17 mouse cellular contexts compared by ENCODE assay signal in genomic region chr17:87361132-87361531, GRCm38 (mm10).
DNase-seq lines count a peak whose midpoint lies in the region; ATAC-seq and TF ChIP-seq lines count a peak whose summit lies in the region.
"Had no signal": no experiment of that assay in that cellular context is flagged by ENCODE, and none has a peak within 500 bp of the region (broad histone marks: within the 10 kb centered on the region; RNA-seq: fewer than 3 reads in every experiment).

No protein-coding gene starts in this region.

- no peak overlapping the region for H3K4me2 ChIP-seq in hindbrain, embryonic 14.5 days (replicated peaks)
- H3K4me2 ChIP-seq in forebrain, postnatal 0 days (ENCODE audit: low read depth) = no peak overlapping the region
- no peak overlapping the region for H3K4me2 ChIP-seq in stomach, postnatal 0 days (replicated peaks; ENCODE audit: low read depth)
- H3K4me2 ChIP-seq: heart, embryonic 13.5 days; liver, embryonic 12.5 days; midbrain, embryonic 12.5 days; neural tube, embryonic 13.5 days had no signal

- ATAC-seq in hindbrain, embryonic 14.5 days (ENCODE audit: low FRiP score) = no peak; the same call in 1 of the 2 replicates
- ATAC-seq in forebrain, postnatal 0 days = peak; percentile 48
- no peak for ATAC-seq in stomach, postnatal 0 days (ENCODE audit: low FRiP score, low TSS enrichment)
- ATAC-seq: CD4-positive, CD25-positive, alpha-beta regulatory T cell, adult 4 months; intestine, embryonic 16.5 days; liver, embryonic 12.5 days had no signal

- H3K36me3 ChIP-seq in hindbrain, embryonic 10.5 days = no peaks in the 10 kb centered on the region
- no peaks in the 10 kb centered on the region for H3K36me3 ChIP-seq in hindbrain, embryonic 14.5 days (replicated peaks; ENCODE audit: control insufficient read depth, insufficient read depth)
- peaks cover 4% of the 10 kb centered on the region for H3K36me3 ChIP-seq in thymus, adult 2 months (ENCODE audit: control insufficient read depth, insufficient read depth, low read length)
- H3K36me3 ChIP-seq in forebrain, postnatal 0 days (ENCODE audit: insufficient read depth) = no peaks in the 10 kb centered on the region
- 0 out of 2 replicates have a peak, but pooled peaks cover 2% of the 10 kb centered on the region for H3K36me3 ChIP-seq in stomach, postnatal 0 days (ENCODE audit: control insufficient read depth, insufficient read depth, low read length)
- H3K36me3 ChIP-seq: heart, embryonic 13.5 days; midbrain, embryonic 12.5 days; neural tube, embryonic 13.5 days had no signal

- DNase-seq in hindbrain, embryonic 10.5 days (ENCODE audit: low spot score) = no peak
- DNase-seq in hindbrain, embryonic 14.5 days (ENCODE audit: low spot score) = no peak
- DNase-seq in thymus, adult 2 months = peak; percentile 30
- no peak for DNase-seq in thymus, postnatal 0 days (ENCODE audit: low spot score)
- DNase-seq in forebrain, postnatal 0 days = peak; percentile 33
- no peak for DNase-seq in heart, postnatal 10 days
- no peak for DNase-seq in stomach, postnatal 0 days (ENCODE audit: low spot score)
- no peak for DNase-seq in ovary, postnatal 14 days (ENCODE audit: low spot score)
- DNase-seq: gastrocnemius, postnatal 10 days; kidney, postnatal 4 days; lung, postnatal 14 days had no signal

- no peak overlapping the region for H3K4me3 ChIP-seq in hindbrain, embryonic 10.5 days
- H3K4me3 ChIP-seq in hindbrain, embryonic 14.5 days (replicated peaks; ENCODE audit: low read length) = no peak overlapping the region
- no peak overlapping the region for H3K4me3 ChIP-seq in thymus, adult 2 months (ENCODE audit: control insufficient read depth, insufficient read depth, low read length)
- no peak overlapping the region for H3K4me3 ChIP-seq in forebrain, postnatal 0 days (ENCODE audit: low read depth, low read length)
- no peak overlapping the region for H3K4me3 ChIP-seq in stomach, postnatal 0 days (ENCODE audit: low read depth, low read length)
- H3K4me3 ChIP-seq: heart, embryonic 13.5 days; liver, embryonic 12.5 days; midbrain, embryonic 12.5 days; neural tube, embryonic 13.5 days had no signal

- intact Hi-C loops in heart, postnatal 10 days (cut with DNase I) = no loop called here

- WGBS in hindbrain, embryonic 10.5 days = 35% methylated on average over 3 of the region's 3 CpGs
- 27% methylated on average over 3 of the region's 3 CpGs for WGBS in hindbrain, embryonic 14.5 days
- WGBS in thymus, adult 2 months = 24% methylated on average over 3 of the region's 3 CpGs
- WGBS in forebrain, postnatal 0 days = 37% methylated on average over 3 of the region's 3 CpGs
- 57% methylated on average over 3 of the region's 3 CpGs for WGBS in stomach, postnatal 0 days

- TF ChIP-seq EP300 in stomach, postnatal 0 days (optimal IDR thresholded peaks at IDR 0.05) = no peak

- H3K27ac ChIP-seq in hindbrain, embryonic 10.5 days = 0 out of 2 replicates have a peak overlapping the region, but pooled peaks have one; percentile 8
- no peak overlapping the region for H3K27ac ChIP-seq in hindbrain, embryonic 14.5 days
- H3K27ac ChIP-seq in thymus, adult 2 months (ENCODE audit: control insufficient read depth, insufficient read depth, low read length) = peak overlapping the region; percentile 40; the same call in 1 of the 2 replicates
- no peak overlapping the region for H3K27ac ChIP-seq in forebrain, postnatal 0 days (ENCODE audit: low read depth, low read length)
- no peak overlapping the region for H3K27ac ChIP-seq in stomach, postnatal 0 days (replicated peaks)
- H3K27ac ChIP-seq: heart, embryonic 13.5 days; liver, embryonic 12.5 days; midbrain, embryonic 12.5 days; neural tube, embryonic 13.5 days had no signal

- H3K9ac ChIP-seq in hindbrain, embryonic 14.5 days = no peak overlapping the region
- no peak overlapping the region for H3K9ac ChIP-seq in forebrain, postnatal 0 days
- no peak overlapping the region for H3K9ac ChIP-seq in stomach, postnatal 0 days (ENCODE audit: low read length)
- H3K9ac ChIP-seq: heart, embryonic 13.5 days; liver, embryonic 12.5 days; midbrain, embryonic 12.5 days; neural tube, embryonic 13.5 days had no signal

- TF ChIP-seq POLR2A in thymus, adult 2 months (IDR thresholded peaks at IDR 0.05; ENCODE audit: control insufficient read depth, extremely low read depth, insufficient read depth, low read length, poor library complexity) = no peak

- H3K4me1 ChIP-seq in hindbrain, embryonic 10.5 days (replicated peaks) = peaks cover 42% of the 10 kb centered on the region
- no peaks in the 10 kb centered on the region for H3K4me1 ChIP-seq in hindbrain, embryonic 14.5 days (replicated peaks; ENCODE audit: control insufficient read depth, insufficient read depth, low read length)
- H3K4me1 ChIP-seq in thymus, adult 2 months (replicated peaks; ENCODE audit: control insufficient read depth, insufficient read depth, low read length) = peaks cover 27% of the 10 kb centered on the region
- H3K4me1 ChIP-seq in forebrain, postnatal 0 days (ENCODE audit: insufficient read depth) = 0 out of 2 replicates have a peak, but pooled peaks cover 3% of the 10 kb centered on the region
- H3K4me1 ChIP-seq in stomach, postnatal 0 days (replicated peaks; ENCODE audit: control insufficient read depth, insufficient read depth) = no peaks in the 10 kb centered on the region

- 0 out of 2 replicates have a peak, but pooled peaks cover 4% of the 10 kb centered on the region for H3K27me3 ChIP-seq in hindbrain, embryonic 10.5 days (ENCODE audit: insufficient read depth, poor library complexity, severe bottlenecking)
- H3K27me3 ChIP-seq in hindbrain, embryonic 14.5 days (ENCODE audit: control insufficient read depth, insufficient read depth, low read length) = no peaks in the 10 kb centered on the region
- H3K27me3 ChIP-seq in thymus, adult 2 months (ENCODE audit: control insufficient read depth, insufficient read depth, low read length) = no peaks in the 10 kb centered on the region
- no peaks in the 10 kb centered on the region for H3K27me3 ChIP-seq in forebrain, postnatal 0 days (ENCODE audit: insufficient read depth, low read length)
- H3K27me3 ChIP-seq in stomach, postnatal 0 days (ENCODE audit: control insufficient read depth, insufficient read depth, low read length) = no peaks in the 10 kb centered on the region
- H3K27me3 ChIP-seq: heart, embryonic 13.5 days; liver, embryonic 12.5 days; midbrain, embryonic 12.5 days; neural tube, embryonic 13.5 days had no signal

- no peak for TF ChIP-seq CTCF in thymus, adult 2 months (IDR thresholded peaks at IDR 0.05; ENCODE audit: borderline replicate concordance, control insufficient read depth, extremely low read depth, insufficient read depth, low read length, poor library complexity)
- no peak for TF ChIP-seq CTCF in forebrain, postnatal 0 days (IDR thresholded peaks at IDR 0.05; ENCODE audit: low read depth)
- TF ChIP-seq CTCF in stomach, postnatal 0 days (IDR thresholded peaks at IDR 0.05; ENCODE audit: low read depth) = no peak

- H3K9me3 ChIP-seq in hindbrain, embryonic 10.5 days = no peaks in the 10 kb centered on the region
- no peaks in the 10 kb centered on the region for H3K9me3 ChIP-seq in hindbrain, embryonic 14.5 days (ENCODE audit: control insufficient read depth, low read length)
- no peaks in the 10 kb centered on the region for H3K9me3 ChIP-seq in forebrain, postnatal 0 days (ENCODE audit: low read length)
- no peaks in the 10 kb centered on the region for H3K9me3 ChIP-seq in stomach, postnatal 0 days (ENCODE audit: control insufficient read depth, low read length)
- H3K9me3 ChIP-seq: heart, embryonic 13.5 days; liver, embryonic 12.5 days; midbrain, embryonic 12.5 days; neural tube, embryonic 13.5 days had no signal

Comparison
In these comparisons a context has a peak if more than half of its experiments do, and no peak if none do; other contexts are left out.
1. DNase-seq: peak in thymus, adult 2 months (single experiment) and forebrain, postnatal 0 days (single experiment); none in hindbrain, embryonic 10.5 days (single experiment), hindbrain, embryonic 14.5 days (single experiment), thymus, postnatal 0 days (single experiment), heart, postnatal 10 days (0 of 2), stomach, postnatal 0 days (single experiment) and ovary, postnatal 14 days (single experiment).
2. H3K27ac ChIP-seq: peak in hindbrain, embryonic 10.5 days (single experiment) and thymus, adult 2 months (single experiment); none in hindbrain, embryonic 14.5 days (single experiment), forebrain, postnatal 0 days (single experiment) and stomach, postnatal 0 days (single experiment).